Mouse (Mus musculus): ENCODE results near the gene Olfr450. TPM values are rescaled to one million over a fixed set of nuclear protein-coding genes. Genes with fewer than 3 reads are reported as not detected.

Gene Olfr450
- total RNA-seq (2021) = not detected

DNA sequence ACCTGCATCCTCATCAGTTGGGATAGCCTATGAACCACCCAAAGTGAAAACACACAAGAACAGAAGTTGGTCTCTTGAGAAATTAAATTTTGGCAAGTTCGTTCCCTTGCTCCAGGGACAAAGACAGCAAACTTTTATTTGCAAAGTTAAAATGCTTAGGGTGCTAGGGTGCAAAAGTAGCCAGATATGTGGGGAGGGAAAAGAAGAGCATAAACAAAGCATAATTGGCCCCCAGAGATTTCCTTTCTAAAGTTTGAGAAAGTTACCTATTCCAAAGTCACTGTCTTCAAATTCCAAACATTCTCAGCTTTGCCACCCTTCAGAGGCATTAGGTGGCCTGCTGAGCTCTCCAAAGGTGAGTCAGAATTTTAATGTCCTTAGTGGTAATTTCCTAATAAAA is at the start of gene Olfr450:
TSS of gene Olfr450 (plus strand) at position 301 of the 400 bp plus-strand sequence.
- intact Hi-C loops (cut with DNase I) = no loop called here

DNA sequence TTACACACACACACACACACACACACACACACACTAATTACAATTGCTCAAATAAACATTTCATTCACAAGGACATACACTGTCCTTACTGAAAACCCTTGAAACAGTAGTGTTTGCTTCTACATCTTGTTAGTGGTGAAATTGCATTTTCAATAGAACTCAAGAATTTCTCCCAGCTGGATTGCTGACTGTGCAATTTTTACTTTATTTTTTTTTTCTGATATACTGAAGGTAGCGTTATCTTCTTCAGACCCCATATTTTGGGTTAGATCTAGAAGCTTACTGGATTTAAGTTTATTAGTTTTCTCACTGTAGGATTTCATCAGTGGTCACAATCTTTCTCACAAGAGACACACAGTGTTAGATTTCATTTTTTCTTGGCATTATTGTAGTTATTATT is 34.7 kb upstream of the Olfr450 start:
- intact Hi-C loops (cut with DNase I) = no loop called here

More for the DNA sequence above, at the start of gene Olfr450:
- no peak for DNase-seq (ENCODE audit: low spot score in 2 of 2)

DNA sequence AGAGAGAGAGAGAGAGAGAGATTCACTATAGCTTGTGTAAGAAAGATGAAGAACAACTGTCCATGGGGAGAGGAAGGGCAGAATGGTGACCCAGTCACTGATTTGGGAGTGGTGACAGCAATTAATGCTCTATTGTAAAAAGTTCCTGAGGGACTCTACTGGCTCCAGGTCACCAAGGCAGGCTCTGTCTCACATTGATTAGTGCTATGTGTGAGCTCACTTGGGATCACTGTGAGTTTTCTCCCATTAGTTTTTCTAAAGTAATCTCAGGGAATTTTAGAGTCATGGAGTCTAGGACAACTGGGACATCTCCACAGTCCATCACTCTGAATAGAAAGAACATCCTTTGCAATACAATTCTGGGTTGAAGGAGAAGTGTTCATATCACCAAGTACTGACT is 26.9 kb upstream of the Olfr450 start, which contains the start of gene Olfr452:
TSS of gene Olfr452 (plus strand) at position 301 of the 400 bp plus-strand sequence.
- no peak for DNase-seq (ENCODE audit: low spot score in 2 of 2)
- intact Hi-C loops (cut with DNase I) = no loop called here

More for the DNA sequence above, 34.7 kb upstream of the Olfr450 start:
- no peak for DNase-seq (ENCODE audit: low spot score in 2 of 2)

DNA sequence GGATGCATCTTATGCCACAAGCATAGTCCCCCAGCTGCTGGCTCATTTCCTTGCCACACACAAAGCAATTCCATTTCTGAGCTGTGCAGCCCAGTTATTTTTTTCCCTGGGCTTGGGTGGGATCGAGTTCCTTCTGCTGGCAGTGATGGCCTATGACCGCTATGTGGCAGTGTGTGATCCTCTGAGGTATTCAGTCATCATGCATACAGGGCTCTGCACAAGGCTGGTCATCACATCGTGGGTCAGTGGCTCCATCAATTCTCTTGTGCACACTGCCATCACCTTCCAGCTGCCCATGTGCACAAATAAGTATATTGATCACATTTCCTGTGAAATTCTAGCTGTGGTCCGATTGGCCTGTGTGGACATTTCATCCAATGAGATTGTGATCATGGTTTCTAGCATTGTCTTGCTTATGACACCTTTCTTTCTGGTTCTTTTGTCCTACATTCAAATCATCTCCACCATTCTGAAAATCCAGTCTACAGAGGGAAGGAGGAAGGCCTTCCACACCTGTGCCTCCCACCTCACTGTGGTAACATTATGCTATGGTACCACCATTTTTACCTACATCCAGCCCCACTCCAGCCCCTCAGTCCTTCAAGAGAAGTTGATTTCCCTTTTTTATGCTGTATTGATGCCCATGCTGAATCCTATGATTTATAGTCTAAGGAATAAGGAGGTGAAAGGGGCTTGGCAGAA is 21.3 kb upstream of the Olfr450 start:
- intact Hi-C loops (cut with DNase I) = no loop called here
- no peak for DNase-seq (ENCODE audit: low spot score in 2 of 2)

DNA sequence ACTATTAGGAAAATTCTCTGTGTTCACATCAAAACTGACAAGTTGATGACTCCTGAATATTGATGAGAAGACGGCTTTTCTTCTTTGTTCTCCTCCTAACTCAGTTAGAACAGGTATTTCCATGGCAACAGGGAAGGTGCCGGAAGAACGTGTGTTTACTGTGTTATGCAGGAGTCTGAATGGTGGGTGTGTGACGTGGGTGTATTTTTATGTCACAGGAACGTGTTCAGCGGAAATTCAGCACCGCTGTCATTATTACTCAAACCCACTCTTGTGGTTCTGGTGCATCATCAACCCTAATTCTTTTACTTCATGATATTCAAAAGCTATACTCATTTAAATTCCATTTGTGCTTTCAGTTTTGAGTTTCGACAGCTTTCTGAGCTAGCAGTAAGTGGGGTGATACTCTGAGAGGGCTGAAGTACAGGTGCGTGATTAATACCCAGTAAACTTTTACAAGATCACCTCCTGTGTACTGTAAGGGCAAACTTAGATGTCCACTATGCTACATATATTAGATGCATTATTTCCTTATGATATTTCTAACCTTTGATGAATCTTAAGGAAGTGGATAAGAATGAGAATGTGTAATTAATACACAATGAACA is 20.7 kb upstream of the Olfr450 start:
- intact Hi-C loops (cut with DNase I) = no loop called here
- no peak for DNase-seq (ENCODE audit: low spot score in 2 of 2)

DNA sequence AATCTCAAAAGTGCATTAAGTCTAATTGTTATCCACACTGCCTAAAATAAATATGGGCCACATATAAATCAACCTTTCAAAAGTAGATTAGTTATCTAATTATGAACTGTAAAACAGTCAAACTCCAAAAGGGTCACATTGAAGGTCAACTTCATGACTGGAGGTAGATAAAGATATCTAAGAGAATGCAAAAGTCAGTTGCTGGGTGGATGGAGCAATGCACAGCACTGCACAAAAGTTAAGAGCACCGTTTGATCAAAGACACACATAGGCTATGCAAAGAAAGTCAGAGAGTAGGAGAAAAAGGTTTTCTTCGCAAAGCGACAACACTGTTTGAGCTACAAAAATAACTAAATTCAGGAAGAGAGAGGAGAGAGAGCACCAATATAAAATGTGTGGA is 16.8 kb upstream of the Olfr450 start:
- intact Hi-C loops (cut with DNase I) = no loop called here
- DNase-seq (ENCODE audit: low spot score in 2 of 2) = no peak

DNA sequence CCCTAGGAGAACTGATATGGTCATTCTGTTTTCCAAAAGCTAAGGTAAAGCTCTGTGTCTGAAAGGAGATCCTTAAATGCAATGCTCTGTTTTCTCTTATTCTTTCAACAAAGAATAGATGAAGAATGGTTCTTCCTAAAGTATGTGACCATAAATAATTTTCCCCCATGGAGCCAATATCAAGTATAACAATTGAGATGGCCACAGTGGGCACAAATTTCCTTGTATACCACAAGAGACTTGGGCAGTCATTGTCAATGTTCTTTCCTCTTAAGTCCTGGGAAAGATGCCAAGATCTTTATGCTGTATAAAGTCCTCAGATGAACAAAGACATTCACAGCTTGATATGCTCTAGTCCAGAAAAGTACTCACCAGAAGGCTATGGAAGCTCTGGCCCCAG is 22.3 kb downstream of the Olfr450 start, which contains the start of gene Olfr449:
TSS of gene Olfr449 (plus strand) at position 301 of the 400 bp plus-strand sequence.
- intact Hi-C loops (cut with DNase I) = no loop called here
- DNase-seq (ENCODE audit: low spot score in 2 of 2) = no peak

DNA sequence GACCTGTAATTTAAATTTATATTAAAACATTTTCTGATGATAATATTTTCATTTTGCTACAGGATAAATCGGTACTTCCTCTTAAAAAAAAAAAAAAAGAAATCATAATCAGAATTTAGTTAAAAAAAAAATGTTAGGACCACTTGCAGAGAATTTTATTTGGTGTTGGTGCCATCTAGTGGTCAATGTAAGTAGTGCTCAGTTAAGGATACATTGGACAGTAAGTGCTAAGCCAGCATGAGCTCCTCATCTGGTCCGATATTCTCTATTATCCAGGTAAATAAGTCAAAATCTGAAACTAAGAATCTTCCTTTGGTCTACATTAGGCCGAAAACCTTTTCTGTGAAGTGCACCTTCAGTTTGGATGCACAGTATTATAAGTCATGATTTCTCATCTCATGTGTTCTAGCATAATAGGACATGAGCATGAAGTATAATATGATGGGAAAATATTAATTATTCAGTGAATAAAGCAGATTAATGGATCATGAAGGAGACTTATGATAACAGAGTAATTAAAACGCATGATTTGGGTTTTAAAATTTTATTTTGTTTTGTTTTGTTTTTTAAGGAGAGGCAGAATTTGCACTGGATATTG is 48.6 kb downstream of the Olfr450 start:
- no peak for DNase-seq (ENCODE audit: low spot score in 2 of 2)
- intact Hi-C loops (cut with DNase I) = loop anchor here (10.0 kb wide), 2 partner anchors 246 to 434 kb away; no protein-coding TSS in a partner anchor

Other genes starting within 250 kb of the Olfr450 start
- not detected for gene Tcaf3, start 214.2 kb upstream of the Olfr450 start, total RNA-seq (2021)
- gene Tcaf2, start 166.7 kb upstream of the Olfr450 start, total RNA-seq (2021) = under 1 TPM; 0.54 to 0.82 TPM
- gene Tcaf1, start 101.9 kb upstream of the Olfr450 start, total RNA-seq (2021) = 100 to 1,000 TPM; 217 to 234 TPM
- not detected for gene Olfr453, start 72.6 kb upstream of the Olfr450 start, total RNA-seq (2021)
- not detected for gene Olfr38, start 55.5 kb upstream of the Olfr450 start, total RNA-seq (2021)
- gene Olfr452, start 26.8 kb upstream of the Olfr450 start, total RNA-seq (2021) = not detected
- gene Olfr449, start 22.4 kb downstream of the Olfr450 start, total RNA-seq (2021) = not detected
- not detected for gene Olfr448, start 78.5 kb downstream of the Olfr450 start, total RNA-seq (2021)
- not detected for gene Olfr447, start 96.9 kb downstream of the Olfr450 start, total RNA-seq (2021)
- not detected for gene Olfr446, start 109.4 kb downstream of the Olfr450 start, total RNA-seq (2021)
- not detected for gene Olfr444, start 137.1 kb downstream of the Olfr450 start, total RNA-seq (2021)